Mouse (Mus musculus): Measurements from ENCODE around the gene Smpd3. TPM values are rescaled to one million over a fixed set of nuclear protein-coding genes. Genes with fewer than 3 reads are reported as not detected.
A peak's percentile ranks its signal among the peaks of the same experiment; 100 is the strongest.

Gene Smpd3
- 10 to 100 TPM; 52.6 to 59.1 TPM for total RNA-seq (2021)
- long read RNA-seq, experiment 1, full-length matches to known transcripts, result 67 of 139 reads
- long read RNA-seq, experiment 1, partial matches to known transcripts, result 14 of 139 reads
- long read RNA-seq, experiment 1, other reads (novel, unspliced or antisense), result 58 of 139 reads
- long read RNA-seq, experiment 2, full-length matches to known transcripts, result 47 of 113 reads
- long read RNA-seq, experiment 2, partial matches to known transcripts, result 23 of 113 reads
- long read RNA-seq, experiment 2, other reads (novel, unspliced or antisense), result 43 of 113 reads

DNA sequence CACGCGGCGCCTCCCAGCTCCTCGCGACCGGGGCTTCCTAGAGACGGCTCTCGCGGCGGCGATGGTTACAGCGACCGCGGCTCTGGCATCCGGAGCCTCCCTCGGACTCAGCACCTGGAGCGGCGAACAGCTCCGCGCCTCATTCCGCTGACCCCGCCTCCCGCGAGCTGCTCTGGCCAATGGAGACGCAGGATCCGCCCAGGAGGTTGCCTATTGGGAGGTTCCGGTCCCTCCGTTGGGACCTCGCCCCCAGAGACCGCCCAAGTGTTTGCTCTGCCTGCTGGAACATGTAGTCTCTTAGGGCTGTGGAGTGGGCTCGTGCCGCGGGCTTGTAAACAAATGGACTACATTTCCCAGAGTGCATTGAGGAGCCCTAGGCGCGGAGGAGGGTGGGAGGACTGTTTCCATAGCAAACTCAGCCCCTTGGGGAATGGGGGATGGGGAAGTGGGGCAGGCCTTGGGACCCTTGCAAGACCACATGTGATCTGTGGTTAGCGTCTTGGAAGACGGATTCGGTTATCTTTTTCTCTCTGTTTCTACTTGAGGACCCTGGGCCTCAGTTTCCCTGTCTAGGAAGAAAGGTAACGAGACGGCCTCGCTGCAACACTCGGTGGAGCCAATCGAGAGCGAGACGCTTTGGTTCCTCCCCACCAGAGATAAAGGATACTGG is at the start of gene Smpd3:
Gene Smpd3 (minus strand): TSS at position 137 of the 670 bp plus-strand sequence.
- DNase-seq (ENCODE audit: extremely low spot score in 1 of 2, low spot score in 2 of 2), result peak; percentile 98
- peak within 1 kb of the TSS; percentile 91 for H3K27ac ChIP-seq
- peak within 1 kb of the TSS; percentile 60 for H3K4me3 ChIP-seq
- intact Hi-C loops (cut with DNase I), result loop anchor here (2.0 to 5.0 kb wide), 3 partner anchors 65 to 127 kb away; partner anchors contain the start of genes Prmt7 and Slc7a6os
- TF ChIP-seq CTCF (IDR thresholded peaks at IDR 0.05), result no peak

DNA sequence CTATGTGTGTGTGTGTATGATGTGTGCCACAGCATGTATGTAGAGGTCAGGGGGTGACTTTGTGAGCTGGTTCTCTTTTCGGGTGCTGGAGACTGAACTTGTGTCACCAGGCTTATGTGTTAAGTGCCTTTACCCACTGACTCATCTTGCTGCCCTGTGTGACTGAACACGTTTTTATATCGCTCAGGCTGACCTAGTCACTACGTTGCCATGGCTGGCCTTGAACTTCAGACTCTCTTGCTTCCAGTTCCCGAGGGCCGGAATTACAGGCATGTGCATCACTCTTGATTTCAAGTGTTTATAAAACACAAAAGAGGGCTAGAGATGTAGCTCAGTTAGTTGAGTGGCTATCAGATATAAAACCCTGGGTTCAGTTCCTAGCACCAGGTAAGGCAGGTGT is 43.2 kb upstream of the Smpd3 start:
- TF ChIP-seq CTCF (IDR thresholded peaks at IDR 0.05), result no peak
- intact Hi-C loops (cut with DNase I), result no loop called here
- no peak for DNase-seq (ENCODE audit: extremely low spot score in 1 of 2, low spot score in 2 of 2)
- Histone ChIP-seq H3K27ac (no peak overlapping the region), H3K4me3 (no peak overlapping the region)

DNA sequence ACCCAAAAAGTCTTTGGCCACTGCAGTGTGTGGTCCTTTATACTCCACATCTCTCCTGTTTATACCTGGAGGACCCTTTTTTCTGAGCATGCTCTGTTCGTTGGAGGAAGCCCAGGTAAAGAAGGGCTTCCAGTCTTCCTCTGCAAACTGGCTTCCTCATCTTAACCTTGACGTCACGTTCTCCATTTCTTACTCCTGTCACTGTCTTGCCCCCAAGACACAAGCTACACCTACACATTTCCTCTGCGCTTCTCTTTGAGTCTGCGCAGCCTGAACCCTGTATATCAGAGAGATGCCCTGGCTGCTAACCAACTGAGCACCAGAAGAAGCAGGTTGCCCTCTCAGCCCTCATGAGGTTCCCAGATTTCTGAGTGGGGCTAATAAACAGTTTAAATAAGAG is 41.6 kb upstream of the Smpd3 start:
- DNase-seq (ENCODE audit: extremely low spot score in 1 of 2, low spot score in 2 of 2), result no peak
- Histone ChIP-seq H3K4me3 (no peak overlapping the region), H3K27ac (no peak overlapping the region)
- intact Hi-C loops (cut with DNase I), result no loop called here
- no peak for TF ChIP-seq CTCF (IDR thresholded peaks at IDR 0.05)

DNA sequence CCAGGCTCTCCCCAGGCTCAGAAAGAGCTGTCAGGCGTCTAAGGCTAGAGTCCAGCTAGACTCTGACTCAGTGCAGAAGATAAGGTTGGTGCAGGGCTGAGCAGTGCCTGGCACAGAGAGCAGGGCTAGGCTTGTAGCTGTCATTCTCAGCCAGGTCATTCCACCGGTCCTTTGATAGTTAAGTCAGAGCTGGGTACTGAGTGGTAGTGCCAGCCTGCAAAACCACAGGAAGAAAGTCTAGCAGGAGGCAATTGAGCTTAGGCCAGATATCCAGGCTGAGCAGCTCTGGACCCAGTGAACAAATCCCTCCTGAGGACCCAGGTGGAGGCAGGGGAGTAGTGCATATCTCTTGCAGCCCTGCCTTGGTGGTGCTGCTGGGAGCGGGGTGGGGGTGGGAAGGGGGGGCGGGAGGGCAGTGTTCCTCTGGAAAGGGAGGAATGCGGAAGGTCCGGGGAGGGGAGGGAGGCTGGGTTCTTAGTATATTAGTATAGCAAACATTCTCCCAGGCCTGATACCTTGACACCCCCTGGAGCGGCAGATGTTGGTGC is 40.8 kb upstream of the Smpd3 start:
- TF ChIP-seq CTCF (IDR thresholded peaks at IDR 0.05), result no peak
- Histone ChIP-seq H3K4me3 (no peak overlapping the region), H3K27ac (no peak overlapping the region)
- no peak for DNase-seq (ENCODE audit: extremely low spot score in 1 of 2, low spot score in 2 of 2)
- intact Hi-C loops (cut with DNase I), result no loop called here

DNA sequence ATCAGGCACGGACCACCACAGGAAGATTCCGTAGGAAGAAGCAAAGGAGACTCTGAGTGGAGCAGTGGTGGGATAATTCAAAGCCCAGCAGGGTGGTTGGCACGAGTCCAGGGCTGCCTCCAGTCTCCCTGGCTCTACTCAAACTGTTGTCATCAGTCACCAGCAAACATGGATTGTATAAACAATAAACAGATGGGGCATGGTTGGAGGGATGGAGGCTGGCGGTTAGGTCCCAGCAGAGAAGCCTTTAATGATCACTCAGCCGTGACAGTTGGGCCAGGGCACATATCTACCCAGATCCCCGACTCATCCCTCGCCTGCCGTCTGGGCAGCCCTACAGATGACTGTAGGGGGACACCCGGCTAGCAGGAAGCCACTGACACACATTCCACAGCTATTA is 39.1 kb upstream of the Smpd3 start:
- Histone ChIP-seq H3K4me3 (no peak overlapping the region), H3K27ac (no peak overlapping the region)
- intact Hi-C loops (cut with DNase I), result no loop called here
- TF ChIP-seq CTCF (IDR thresholded peaks at IDR 0.05), result no peak
- no peak for DNase-seq (ENCODE audit: extremely low spot score in 1 of 2, low spot score in 2 of 2)

DNA sequence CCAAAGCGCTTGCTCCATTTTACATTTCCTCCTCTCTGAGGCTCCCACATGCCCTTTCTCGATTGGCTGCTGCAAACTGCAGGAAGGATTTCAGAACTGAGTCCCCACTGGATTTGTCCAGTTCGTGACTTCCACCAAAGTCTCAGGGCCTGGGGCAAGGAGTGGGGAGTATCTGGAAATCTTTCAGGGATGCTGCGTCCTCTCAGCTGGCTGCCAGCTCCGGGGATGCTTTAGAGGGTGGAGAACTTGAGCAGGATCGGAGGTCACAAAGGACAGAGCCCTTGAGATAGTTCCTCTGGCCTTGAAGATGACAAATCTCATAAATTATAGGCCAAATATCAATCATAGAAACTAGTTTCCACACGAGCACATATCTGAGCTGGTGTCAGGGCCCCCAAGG is 38.2 kb upstream of the Smpd3 start:
- Histone ChIP-seq H3K27ac (no peak overlapping the region), H3K4me3 (no peak overlapping the region)
- no peak for DNase-seq (ENCODE audit: extremely low spot score in 1 of 2, low spot score in 2 of 2)
- intact Hi-C loops (cut with DNase I), result no loop called here
- TF ChIP-seq CTCF (IDR thresholded peaks at IDR 0.05), result no peak

DNA sequence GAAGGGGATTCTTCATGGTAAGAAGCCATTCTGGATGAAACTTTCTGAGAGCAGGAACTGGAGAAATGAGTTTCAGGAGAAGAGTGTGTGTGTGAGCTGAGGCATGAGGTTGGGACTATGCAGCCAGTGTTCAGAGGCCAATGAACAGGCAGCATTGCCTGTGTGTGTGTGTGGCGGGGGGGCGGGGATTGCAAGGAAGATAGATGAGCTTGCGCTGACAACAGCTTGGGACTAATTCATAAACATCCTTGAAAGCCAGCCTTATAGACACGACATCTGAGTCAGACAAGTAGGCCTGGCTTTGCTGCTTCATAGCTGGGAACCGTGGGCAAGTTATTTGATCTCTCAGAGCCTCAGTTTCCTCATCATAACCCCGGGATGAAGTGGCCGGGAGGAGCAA is 31.3 kb upstream of the Smpd3 start:
- no peak for DNase-seq (ENCODE audit: extremely low spot score in 1 of 2, low spot score in 2 of 2)
- intact Hi-C loops (cut with DNase I), result loop anchor here (10.0 kb wide), 1 partner anchor 246 kb away; no protein-coding TSS in a partner anchor
- H3K4me3 ChIP-seq, result no peak overlapping the region
- H3K27ac ChIP-seq, result no peak overlapping the region
- no peak for TF ChIP-seq CTCF (IDR thresholded peaks at IDR 0.05)

DNA sequence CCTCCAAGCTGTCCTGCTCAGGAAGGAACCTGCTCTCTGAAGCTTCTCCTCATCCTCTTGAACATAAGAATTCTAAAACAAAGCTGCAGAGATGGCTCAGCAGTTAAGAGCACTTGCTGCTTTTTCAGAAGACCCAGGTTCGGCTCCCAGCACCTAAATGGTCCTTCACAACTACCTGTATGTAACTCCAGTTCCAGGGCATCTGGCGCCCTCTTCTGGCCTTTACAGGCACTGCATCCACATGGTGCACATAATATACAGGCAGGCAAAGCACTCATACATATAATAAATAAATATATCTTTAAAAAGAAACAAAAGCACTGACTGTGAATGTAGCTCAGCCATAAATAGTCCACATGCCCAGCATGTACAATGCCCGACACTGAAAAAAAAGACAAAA is 30.7 kb upstream of the Smpd3 start:
- TF ChIP-seq CTCF (IDR thresholded peaks at IDR 0.05), result peak; percentile 11; the same call in 1 of the 2 replicates
- Histone ChIP-seq H3K4me3 (no peak overlapping the region), H3K27ac (no peak overlapping the region)
- no peak for DNase-seq (ENCODE audit: extremely low spot score in 1 of 2, low spot score in 2 of 2)
- intact Hi-C loops (cut with DNase I), result loop anchor here (10.0 kb wide), 1 partner anchor 246 kb away; no protein-coding TSS in a partner anchor

DNA sequence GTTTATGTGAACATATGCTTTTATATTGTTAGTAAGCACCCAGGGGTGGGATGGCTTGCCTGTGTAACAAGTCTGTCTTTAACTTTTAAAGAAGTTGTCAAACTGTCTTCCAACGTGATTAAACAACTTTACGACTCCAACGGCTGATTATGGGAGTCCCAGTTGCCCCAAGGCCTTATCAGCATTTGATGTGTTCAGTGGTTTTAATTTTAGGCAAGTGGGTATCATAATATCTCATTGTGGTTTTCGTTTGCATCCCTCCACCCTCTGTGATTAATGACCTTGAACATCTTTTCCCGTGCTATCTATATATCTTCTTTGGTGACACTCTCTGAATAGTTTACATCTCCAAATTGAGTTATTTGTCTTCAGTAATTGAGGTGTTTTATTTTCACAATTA is 27.0 kb upstream of the Smpd3 start:
- Histone ChIP-seq H3K4me3 (no peak overlapping the region), H3K27ac (no peak overlapping the region)
- intact Hi-C loops (cut with DNase I), result loop anchor here (10.0 kb wide), 1 partner anchor 250 kb away; no protein-coding TSS in a partner anchor
- DNase-seq (ENCODE audit: extremely low spot score in 1 of 2, low spot score in 2 of 2), result no peak
- TF ChIP-seq CTCF (IDR thresholded peaks at IDR 0.05), result no peak

DNA sequence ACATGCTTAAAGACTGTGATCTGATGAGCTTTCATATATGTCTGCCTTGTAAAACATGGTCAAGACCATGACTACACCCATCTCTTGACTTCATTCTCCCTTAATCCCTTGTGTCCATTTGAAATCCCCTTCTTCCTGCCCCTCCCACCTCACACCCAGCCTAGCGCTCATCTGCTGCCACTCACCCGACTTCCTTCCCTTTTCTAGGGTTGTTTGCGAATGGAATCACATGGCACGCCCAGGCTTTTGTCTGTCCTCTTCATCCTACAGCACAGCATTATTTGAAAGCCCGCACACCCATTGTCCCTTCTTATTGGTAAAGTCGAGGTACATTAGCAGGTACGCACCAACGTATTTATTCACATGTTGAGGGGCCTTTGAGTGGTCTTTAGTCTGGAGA is 26.5 kb upstream of the Smpd3 start:
- Histone ChIP-seq H3K4me3 (no peak overlapping the region), H3K27ac (no peak overlapping the region)
- intact Hi-C loops (cut with DNase I), result loop anchor here (10.0 kb wide), 1 partner anchor 251 kb away; no protein-coding TSS in a partner anchor
- no peak for DNase-seq (ENCODE audit: extremely low spot score in 1 of 2, low spot score in 2 of 2)
- no peak for TF ChIP-seq CTCF (IDR thresholded peaks at IDR 0.05)

DNA sequence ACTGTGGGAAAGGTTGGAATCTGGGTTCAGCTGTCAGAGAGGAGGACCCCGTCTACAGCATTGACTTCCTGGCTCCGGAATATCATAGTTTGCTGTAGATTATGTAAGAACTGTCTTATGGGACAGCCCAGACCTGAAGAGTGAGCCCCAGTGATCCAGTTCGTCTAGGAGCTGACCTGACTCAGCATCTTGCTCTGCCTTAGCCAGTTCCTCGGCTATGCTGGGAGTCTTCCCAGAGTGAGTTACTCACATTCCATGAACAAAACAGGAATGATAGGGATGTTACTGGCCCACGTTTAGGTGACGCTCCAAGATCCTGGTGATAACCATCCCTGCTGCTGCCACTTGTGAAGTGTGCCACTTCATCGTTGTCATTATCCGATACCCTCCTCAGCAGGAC is 25.5 kb upstream of the Smpd3 start:
- H3K27ac ChIP-seq, result no peak overlapping the region
- no peak overlapping the region for H3K4me3 ChIP-seq
- no peak for DNase-seq (ENCODE audit: extremely low spot score in 1 of 2, low spot score in 2 of 2)
- intact Hi-C loops (cut with DNase I), result loop anchor here (10.0 kb wide), 1 partner anchor 251 kb away; no protein-coding TSS in a partner anchor
- TF ChIP-seq CTCF (IDR thresholded peaks at IDR 0.05), result no peak

DNA sequence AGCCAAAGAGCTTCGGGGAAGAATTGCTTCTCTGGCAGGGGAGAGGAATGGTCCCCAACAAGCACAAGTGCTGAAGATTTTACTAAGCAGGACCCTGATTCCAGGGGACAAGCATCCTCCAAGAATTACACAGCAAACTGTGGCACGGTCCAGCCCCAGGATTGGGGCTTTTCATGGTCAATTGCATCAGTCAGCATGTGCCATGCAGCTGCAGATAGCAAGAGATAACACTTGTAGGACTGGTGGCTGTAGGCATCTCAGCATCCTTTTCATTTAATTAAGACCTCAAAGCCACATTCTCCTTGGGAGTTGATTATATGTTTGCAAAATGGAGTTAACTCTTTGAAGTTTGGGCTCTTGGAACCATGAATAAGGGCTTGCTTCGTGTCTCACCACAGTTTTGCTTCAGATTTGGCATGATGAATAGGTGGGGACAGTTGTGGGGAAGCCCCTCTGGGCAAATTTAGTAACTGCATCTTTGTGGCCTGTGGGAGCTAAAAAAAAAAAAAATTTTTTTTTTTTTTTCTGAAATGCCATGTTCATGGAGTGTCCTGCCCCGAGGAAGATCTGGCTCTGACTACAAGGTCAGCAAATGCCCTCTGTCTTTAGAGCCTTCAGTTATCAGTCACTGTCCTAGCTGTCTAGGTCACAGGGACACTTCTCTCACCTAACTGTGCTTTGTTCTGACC is 22.0 kb upstream of the Smpd3 start:
- Histone ChIP-seq H3K4me3 (no peak overlapping the region), H3K27ac (no peak overlapping the region)
- TF ChIP-seq CTCF (IDR thresholded peaks at IDR 0.05), result no peak
- no peak for DNase-seq (ENCODE audit: extremely low spot score in 1 of 2, low spot score in 2 of 2)
- intact Hi-C loops (cut with DNase I), result loop anchor here (10.0 kb wide), 1 partner anchor 255 kb away; no protein-coding TSS in a partner anchor

Data from left cerebral cortex, adult 2 months (tissue).